Mouse (Mus musculus) midbrain, postnatal 0 days (tissue): ENCODE measurements at regions not wholly inside any gene's neighbourhood (a gene's known extent, or its start where the extent isn't known, plus 50 kb on each side); places are given as distances from the start of the nearest gene placed in this dataset.

ENCODE experiments used
- ATAC-seq: fragments of 200-750 bp; cut with Nextera tagmentation; 2 replicates; pipeline ENCODE4 v1.8.0; 2017; ENCODE audit warnings: moderate number of reproducible peaks, mild to moderate bottlenecking, moderate TSS enrichment, moderate library complexity; ENCODE audit not compliant: low FRiP score
- DNase-seq: peaks from one replicate; pipeline ENCODE4 v3.0.0-alpha.2; 2015; ENCODE audit warnings: low spot score
- H3K27ac ChIP-seq: fragments of 300-500 bp; sonication (generic); 2 replicates; pipeline ENCODE4 v1.5.1; 2014; ENCODE audit warnings: low read depth, mild to moderate bottlenecking, low read length, mixed read lengths
- H3K27me3 ChIP-seq: fragments of 300-500 bp; sonication (generic); 2 replicates; pipeline ENCODE4 v1.6.1; 2014; ENCODE audit warnings: low read length, control low read depth, mixed read lengths; ENCODE audit not compliant: insufficient read depth
- H3K36me3 ChIP-seq: fragments of 300-500 bp; sonication (generic); 2 replicates; pipeline ENCODE4 v1.6.1; 2014; ENCODE audit warnings: low read length, control low read depth, mixed read lengths; ENCODE audit not compliant: insufficient read depth
- H3K4me1 ChIP-seq: fragments of 300-500 bp; sonication (generic); 2 replicates; pipeline ENCODE4 v1.6.1; 2014; ENCODE audit warnings: mild to moderate bottlenecking, control low read depth, antibody characterized with exemption, low read length, mixed read lengths; ENCODE audit not compliant: insufficient read depth
- H3K4me2 ChIP-seq: fragments of 300-500 bp; sonication (generic); 2 replicates; pipeline ENCODE4 v1.6.1; 2014; ENCODE audit warnings: low read depth, mild to moderate bottlenecking, low read length, mixed read lengths; ENCODE audit not compliant: poor library complexity, severe bottlenecking
- H3K4me3 ChIP-seq: fragments of 300-500 bp; sonication (generic); 2 replicates; pipeline ENCODE4 v1.5.1; 2014; ENCODE audit warnings: low read depth, mild to moderate bottlenecking, low read length, moderate library complexity
- H3K9ac ChIP-seq: fragments of 300-500 bp; sonication (generic); replicated peaks from 2 replicates; pipeline ENCODE4 v1.6.1; 2014; ENCODE audit warnings: mild to moderate bottlenecking, low read length, moderate library complexity, mixed read lengths; ENCODE audit not compliant: poor library complexity, severe bottlenecking
- H3K9me3 ChIP-seq: fragments of 300-500 bp; sonication (generic); 2 replicates; pipeline ENCODE4 v1.6.1; 2016; ENCODE audit warnings: low read length, control low read depth
- CTCF ChIP-seq: IDR thresholded peaks from 2 replicates; pipeline ENCODE4 v1.5.1; 2016; ENCODE audit warnings: antibody characterized with exemption, mild to moderate bottlenecking
- WGBS: fragments of 180-500 bp; shearing (Covaris S2); extraction: QIAGEN DNeasy Blood & Tissue Kit; methylation state at CpG from one replicate; pipeline ENCODE4 v1.1.7; 2014; 5-methylcytosine and 5-hydroxymethylcytosine counted together

DNA sequence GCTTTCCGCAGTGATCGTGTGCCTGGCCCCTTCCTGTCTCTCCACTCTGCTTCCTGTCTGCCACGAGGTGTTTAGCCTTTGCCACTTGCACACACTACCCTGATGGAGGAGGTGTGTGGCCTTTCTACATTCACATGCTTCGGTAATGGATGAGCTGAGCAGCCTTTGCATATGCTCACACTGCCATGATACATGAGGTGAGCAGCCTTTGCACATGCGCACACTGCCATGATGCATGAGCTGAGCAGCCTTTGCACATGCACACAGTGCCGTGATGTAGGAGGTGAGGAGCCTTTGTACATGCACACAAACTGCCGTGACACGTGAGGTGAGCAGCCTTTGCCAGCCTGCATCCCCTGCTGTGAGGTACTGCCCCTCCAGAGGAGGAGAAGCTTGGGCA lies 58.3 kb downstream of the Erv3 start:
- H3K4me2 ChIP-seq = no peak overlapping the region
- TF ChIP-seq CTCF = no peak
- no peak overlapping the region for H3K9ac ChIP-seq
- 75% methylated on average over 8 of the region's 8 CpGs for WGBS
- ATAC-seq (no peak), DNase-seq (no peak)
- no peaks in the 10 kb centered on the region for H3K4me1 ChIP-seq
- no peak overlapping the region for H3K27ac ChIP-seq
- no peak overlapping the region for H3K4me3 ChIP-seq
- H3K27me3 ChIP-seq = no peaks in the 10 kb centered on the region
- H3K9me3 ChIP-seq = no peaks in the 10 kb centered on the region
- no peaks in the 10 kb centered on the region for H3K36me3 ChIP-seq

DNA sequence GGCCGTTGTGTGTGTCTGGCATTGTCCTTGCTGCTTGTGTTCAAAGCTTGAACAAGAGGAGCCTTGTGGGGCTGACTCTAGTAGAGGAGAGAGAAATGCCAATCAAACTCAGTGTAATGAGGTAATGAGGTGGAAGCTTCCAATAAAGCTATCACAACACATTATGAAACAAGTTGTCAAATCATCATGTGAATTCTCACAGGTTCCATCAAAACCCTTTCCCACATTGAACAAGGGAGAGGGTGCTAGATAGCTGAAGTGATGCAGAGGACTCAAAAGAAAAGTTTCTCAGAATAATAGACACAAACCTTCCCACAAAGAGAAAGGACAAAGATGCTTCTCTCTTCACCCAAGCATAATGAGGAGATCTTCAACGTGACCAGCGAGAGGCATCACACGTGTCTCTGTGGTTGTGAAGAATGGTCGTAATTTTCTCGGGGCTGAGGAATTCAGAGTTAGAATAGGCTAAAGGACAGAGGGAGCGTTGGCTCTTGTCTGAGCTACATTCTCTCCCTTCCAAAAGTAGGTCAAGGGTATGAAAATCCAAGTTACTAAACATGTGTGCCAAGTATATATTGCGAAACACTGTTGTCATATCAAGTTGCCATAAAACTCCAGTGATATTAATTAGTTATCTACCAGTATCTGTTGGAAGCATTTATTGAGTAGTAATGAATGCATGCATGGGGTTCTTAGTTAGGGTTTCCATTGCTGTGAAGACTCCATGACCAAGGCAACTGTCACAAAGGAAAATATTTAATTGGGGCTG lies 59.2 kb downstream of the Erv3 start:
- TF ChIP-seq CTCF = no peak
- WGBS = 91% methylated on average over 8 of the region's 8 CpGs
- Histone ChIP-seq H3K4me3 (no peak overlapping the region), H3K27me3 (no peaks in the 10 kb centered on the region), H3K36me3 (no peaks in the 10 kb centered on the region), H3K27ac (no peak overlapping the region), H3K9ac (no peak overlapping the region), H3K4me2 (no peak overlapping the region), H3K4me1 (no peaks in the 10 kb centered on the region), H3K9me3 (no peaks in the 10 kb centered on the region)
- ATAC-seq = no peak
- no peak for DNase-seq

DNA sequence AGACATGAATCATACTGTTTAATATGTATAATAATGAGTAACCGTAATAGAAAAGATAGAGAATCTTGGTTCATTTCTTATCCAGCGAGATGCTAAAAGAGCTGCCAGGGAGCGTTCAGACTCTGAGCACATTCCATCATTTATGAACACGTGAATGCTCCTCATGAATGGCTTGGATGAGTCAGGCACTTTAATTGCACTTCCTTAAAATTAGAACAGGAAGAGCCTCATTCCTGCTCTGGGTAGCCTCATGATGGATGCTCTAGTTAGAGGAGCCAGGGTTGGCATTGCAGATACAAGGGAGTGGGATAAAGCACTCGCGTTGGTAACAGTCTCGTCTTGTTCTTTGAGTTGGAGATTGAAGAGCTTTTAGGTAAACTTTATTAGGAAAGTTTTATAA lies 60.1 kb downstream of the Erv3 start:
- no peak overlapping the region for H3K9ac ChIP-seq
- H3K4me1 ChIP-seq = no peaks in the 10 kb centered on the region
- H3K4me2 ChIP-seq = no peak overlapping the region
- no peaks in the 10 kb centered on the region for H3K9me3 ChIP-seq
- DNase-seq = no peak
- H3K27me3 ChIP-seq = no peaks in the 10 kb centered on the region
- TF ChIP-seq CTCF = no peak
- 88% methylated on average over 7 of the region's 7 CpGs for WGBS
- ATAC-seq = no peak
- no peak overlapping the region for H3K4me3 ChIP-seq
- no peak overlapping the region for H3K27ac ChIP-seq
- H3K36me3 ChIP-seq = no peaks in the 10 kb centered on the region

DNA sequence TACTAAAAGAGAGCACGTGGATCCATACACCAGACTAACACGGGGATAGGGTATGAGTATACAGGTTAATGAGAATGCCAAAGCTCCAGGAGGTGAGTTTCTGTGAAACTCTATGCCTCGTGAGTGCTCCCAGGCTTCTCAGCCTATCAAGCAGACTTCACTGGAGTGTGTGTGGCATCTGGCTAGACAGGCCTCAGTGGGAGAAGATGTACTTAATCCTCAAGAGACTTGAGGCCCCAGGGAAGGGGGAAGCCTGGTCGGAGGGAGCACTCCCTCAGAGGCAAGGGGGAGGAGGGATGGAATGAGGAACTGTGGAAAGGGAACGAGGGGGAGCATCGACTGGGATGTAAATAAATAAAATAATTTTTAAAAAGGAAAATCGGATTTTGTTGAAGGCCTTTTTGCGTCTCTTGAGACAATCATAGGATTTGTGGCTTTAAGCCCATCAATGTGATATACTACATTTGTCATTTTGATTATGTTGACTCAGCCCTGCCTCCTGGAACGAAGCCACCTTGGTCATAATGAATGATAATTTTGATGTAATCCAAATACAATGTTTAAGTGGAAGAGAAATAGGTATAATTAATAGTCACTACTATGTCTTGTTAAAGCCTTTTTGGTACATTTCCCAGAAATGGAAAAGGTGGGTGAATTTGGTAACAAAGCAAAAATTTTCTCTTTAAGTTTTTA lies 62.4 kb downstream of the Erv3 start:
- DNase-seq (no peak), ATAC-seq (no peak)
- Histone ChIP-seq H3K27ac (no peak overlapping the region), H3K4me3 (no peak overlapping the region), H3K36me3 (no peaks in the 10 kb centered on the region), H3K9me3 (no peaks in the 10 kb centered on the region), H3K27me3 (no peaks in the 10 kb centered on the region), H3K9ac (no peak overlapping the region), H3K4me1 (no peaks in the 10 kb centered on the region), H3K4me2 (no peak overlapping the region)
- no peak for TF ChIP-seq CTCF
- 82% methylated on average over 9 of the region's 9 CpGs for WGBS

DNA sequence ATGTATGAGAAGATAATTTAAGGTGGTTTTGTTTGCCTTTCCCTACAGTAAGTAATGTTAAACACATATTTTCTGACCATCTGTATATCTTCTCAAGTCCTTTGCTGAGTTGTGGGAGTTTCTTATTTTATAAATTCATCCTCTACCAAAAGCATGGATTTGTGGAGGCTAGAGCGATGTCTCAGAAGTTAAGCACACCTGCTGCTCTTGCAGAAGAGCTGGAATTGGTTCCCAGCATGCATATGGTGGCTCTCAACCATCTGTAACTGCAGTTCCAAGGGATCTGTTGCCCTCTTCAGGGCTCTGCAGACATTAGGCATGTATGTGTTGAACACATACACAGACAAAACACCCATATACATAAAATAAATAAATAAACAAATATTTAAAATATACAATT lies 84.2 kb downstream of the Erv3 start:
- H3K9me3 ChIP-seq = 0 out of 2 replicates have a peak, but pooled peaks cover 3% of the 10 kb centered on the region
- H3K4me3 ChIP-seq = no peak overlapping the region
- ATAC-seq (no peak), DNase-seq (no peak)
- no peaks in the 10 kb centered on the region for H3K4me1 ChIP-seq
- H3K27ac ChIP-seq = no peak overlapping the region
- H3K36me3 ChIP-seq = no peaks in the 10 kb centered on the region
- TF ChIP-seq CTCF = no peak
- no peak overlapping the region for H3K9ac ChIP-seq
- 94% methylated on average over 1 of the region's 1 CpGs for WGBS
- no peak overlapping the region for H3K4me2 ChIP-seq
- H3K27me3 ChIP-seq = no peaks in the 10 kb centered on the region

DNA sequence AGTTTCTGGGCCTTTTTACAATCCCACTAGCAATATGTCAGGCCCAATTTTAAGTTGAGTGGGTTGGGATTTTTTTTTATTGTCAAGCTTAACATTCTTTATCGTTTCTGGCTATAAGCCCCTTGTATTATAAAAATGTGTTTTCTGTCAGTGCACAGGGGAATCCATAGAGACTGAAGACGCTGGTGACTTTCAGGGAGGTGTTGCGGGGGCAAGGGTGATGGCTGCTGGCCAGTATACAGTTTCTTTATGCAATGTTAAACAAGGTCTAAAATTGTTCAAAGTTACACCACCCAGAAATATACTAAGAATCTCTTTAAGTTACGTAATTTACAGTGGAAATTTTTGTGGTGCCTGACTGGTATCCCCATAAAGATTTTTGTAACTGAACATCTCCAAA lies 85.9 kb downstream of the Erv3 start:
- ATAC-seq = no peak
- no peak overlapping the region for H3K4me3 ChIP-seq
- 83% methylated on average over 4 of the region's 4 CpGs for WGBS
- TF ChIP-seq CTCF = no peak
- no peak for DNase-seq
- H3K4me1 ChIP-seq = no peaks in the 10 kb centered on the region
- no peaks in the 10 kb centered on the region for H3K27me3 ChIP-seq
- no peaks in the 10 kb centered on the region for H3K36me3 ChIP-seq
- H3K9ac ChIP-seq = no peak overlapping the region
- H3K27ac ChIP-seq = no peak overlapping the region
- no peaks in the 10 kb centered on the region for H3K9me3 ChIP-seq
- H3K4me2 ChIP-seq = no peak overlapping the region
